Mouse (Mus musculus): ENCODE measurements around the gene Fads6. TPM values are rescaled to one million over a fixed set of nuclear protein-coding genes. Genes with fewer than 3 reads are reported as not detected.
A peak's percentile ranks its signal among the peaks of the same experiment; 100 is the strongest.

The Fads6 gene
- polyA plus RNA-seq, 1 experiment, result 1.1 TPM

- H3K27ac ChIP-seq (ENCODE audit: insufficient read depth, low read length), result no peak overlapping the region
- peaks cover 22% of the 10 kb centered on the region; the same call in 1 of the 2 replicates for H3K4me1 ChIP-seq (ENCODE audit: control insufficient read depth, insufficient read depth, insufficient read length)
- H3K4me3 ChIP-seq (ENCODE audit: extremely low read depth, insufficient read depth, insufficient read length), result no peak overlapping the region
- WGBS, result 91% methylated on average over 15 of the region's 15 CpGs
- TF ChIP-seq CTCF (IDR thresholded peaks at IDR 0.05; ENCODE audit: extremely low read depth, insufficient read depth, insufficient read length, insufficient replicate concordance) (no peak), POLR2A (IDR thresholded peaks at IDR 0.05; ENCODE audit: low read depth, low read length) (no peak)
- no peak for DNase-seq (ENCODE audit: low read depth in 1 of 2, low spot score in 2 of 2)
- no peaks in the 10 kb centered on the region for H3K27me3 ChIP-seq (ENCODE audit: control insufficient read depth, insufficient read depth, low read length)
- peaks cover 2% of the 10 kb centered on the region; the same call in 1 of the 2 replicates for H3K36me3 ChIP-seq (ENCODE audit: control insufficient read depth, insufficient read depth, low read length)
These were observed 63.0 kb downstream of the Fads6 start for GRCm38 (mm10) chr11:115234320-115235044.

- peaks cover 2% of the 10 kb centered on the region; the same call in 1 of the 2 replicates for H3K36me3 ChIP-seq (ENCODE audit: control insufficient read depth, insufficient read depth, low read length)
- 78% methylated on average over 20 of the region's 20 CpGs for WGBS
These were observed 63.8 kb downstream of the Fads6 start for GRCm38 (mm10) chr11:115233526-115234290.

GRCm38 (mm10) chr11:115232889-115233288 lies 64.6 kb downstream of the Fads6 start:
- no peak for TF ChIP-seq CTCF (IDR thresholded peaks at IDR 0.05; ENCODE audit: extremely low read depth, insufficient read depth, insufficient read length, insufficient replicate concordance)
- TF ChIP-seq POLR2A (IDR thresholded peaks at IDR 0.05; ENCODE audit: low read depth, low read length), result no peak
- H3K27me3 ChIP-seq (ENCODE audit: control insufficient read depth, insufficient read depth, low read length), result no peaks in the 10 kb centered on the region
- DNase-seq (ENCODE audit: low read depth in 1 of 2, low spot score in 2 of 2), result no peak
- no peak overlapping the region for H3K4me3 ChIP-seq (ENCODE audit: extremely low read depth, insufficient read depth, insufficient read length)
- H3K4me1 ChIP-seq (ENCODE audit: control insufficient read depth, insufficient read depth, insufficient read length), result peaks cover 26% of the 10 kb centered on the region; the same call in 1 of the 2 replicates
- H3K36me3 ChIP-seq (ENCODE audit: control insufficient read depth, insufficient read depth, low read length), result peaks cover 2% of the 10 kb centered on the region; the same call in 1 of the 2 replicates
- no peak overlapping the region for H3K27ac ChIP-seq (ENCODE audit: insufficient read depth, low read length)
- WGBS, result 57% methylated on average over 5 of the region's 5 CpGs

More at GRCm38 (mm10) chr11:115233526-115234290, 63.8 kb downstream of the Fads6 start:
- Histone ChIP-seq H3K4me1 (ENCODE audit: control insufficient read depth, insufficient read depth, insufficient read length) (peaks cover 22% of the 10 kb centered on the region; the same call in 1 of the 2 replicates), H3K27ac (ENCODE audit: insufficient read depth, low read length) (no peak overlapping the region), H3K27me3 (ENCODE audit: control insufficient read depth, insufficient read depth, low read length) (no peaks in the 10 kb centered on the region), H3K4me3 (ENCODE audit: extremely low read depth, insufficient read depth, insufficient read length) (no peak overlapping the region)
- no peak for DNase-seq (ENCODE audit: low read depth in 1 of 2, low spot score in 2 of 2)
- TF ChIP-seq POLR2A (IDR thresholded peaks at IDR 0.05; ENCODE audit: low read depth, low read length) (no peak), CTCF (IDR thresholded peaks at IDR 0.05; ENCODE audit: extremely low read depth, insufficient read depth, insufficient read length, insufficient replicate concordance) (no peak)

GRCm38 (mm10) chr11:115231924-115232323 lies 65.5 kb downstream of the Fads6 start:
- WGBS, result 49% methylated on average over 9 of the region's 9 CpGs
- peaks cover 33% of the 10 kb centered on the region; the same call in 1 of the 2 replicates for H3K4me1 ChIP-seq (ENCODE audit: control insufficient read depth, insufficient read depth, insufficient read length)
- peaks cover 2% of the 10 kb centered on the region; the same call in 1 of the 2 replicates for H3K36me3 ChIP-seq (ENCODE audit: control insufficient read depth, insufficient read depth, low read length)
- no peaks in the 10 kb centered on the region for H3K27me3 ChIP-seq (ENCODE audit: control insufficient read depth, insufficient read depth, low read length)
- H3K4me3 ChIP-seq (ENCODE audit: extremely low read depth, insufficient read depth, insufficient read length), result no peak overlapping the region
- DNase-seq (ENCODE audit: low read depth in 1 of 2, low spot score in 2 of 2), result no peak
- TF ChIP-seq POLR2A (IDR thresholded peaks at IDR 0.05; ENCODE audit: low read depth, low read length), result no peak
- TF ChIP-seq CTCF (IDR thresholded peaks at IDR 0.05; ENCODE audit: extremely low read depth, insufficient read depth, insufficient read length, insufficient replicate concordance), result no peak
- H3K27ac ChIP-seq (ENCODE audit: insufficient read depth, low read length), result peak overlapping the region; percentile 60

- TF ChIP-seq CTCF (IDR thresholded peaks at IDR 0.05; ENCODE audit: extremely low read depth, insufficient read depth, insufficient read length, insufficient replicate concordance) (no peak), POLR2A (IDR thresholded peaks at IDR 0.05; ENCODE audit: low read depth, low read length) (no peak)
- Histone ChIP-seq H3K36me3 (ENCODE audit: control insufficient read depth, insufficient read depth, low read length) (peaks cover 2% of the 10 kb centered on the region; the same call in 1 of the 2 replicates), H3K4me1 (ENCODE audit: control insufficient read depth, insufficient read depth, insufficient read length) (peaks cover 35% of the 10 kb centered on the region; the same call in 1 of the 2 replicates), H3K27me3 (ENCODE audit: control insufficient read depth, insufficient read depth, low read length) (no peaks in the 10 kb centered on the region), H3K27ac (ENCODE audit: insufficient read depth, low read length) (peak overlapping the region; percentile 71), H3K4me3 (ENCODE audit: extremely low read depth, insufficient read depth, insufficient read length) (no peak overlapping the region)
- DNase-seq (ENCODE audit: low read depth in 1 of 2, low spot score in 2 of 2), result peak; percentile 36 to 44
- 15% methylated on average over 14 of the region's 14 CpGs for WGBS
These were observed 66.1 kb downstream of the Fads6 start for GRCm38 (mm10) chr11:115231168-115231915.

Other genes with a start within 250 kb of the Fads6 start
- 13.1 and 29.1 TPM in 2 replicates for gene Cd300ld3, start 249.3 kb downstream of the Fads6 start, polyA plus RNA-seq (2012; rRNA removed)
- gene Cd300e, start 235.5 kb downstream of the Fads6 start, polyA plus RNA-seq (2012; rRNA removed), result 4.6 and 4.7 TPM in 2 replicates
- 7.8 and 7.9 TPM in 2 replicates for gene Rab37, start 206.2 kb downstream of the Fads6 start, polyA plus RNA-seq (2012; rRNA removed)
- gene Cd300lf, start 163.7 kb downstream of the Fads6 start, polyA plus RNA-seq (2012; rRNA removed), result 24.7 and 31.4 TPM in 2 replicates
- gene Slc9a3r1, start 134.3 kb downstream of the Fads6 start, polyA plus RNA-seq (2012; rRNA removed), result 51.5 and 63.7 TPM in 2 replicates
- 16.3 and 16.5 TPM in 2 replicates for gene Tmem104, start 110.2 kb downstream of the Fads6 start, polyA plus RNA-seq (2012; rRNA removed)
- 12.3 and 12.5 TPM in 2 replicates for gene Nat9, start 109.8 kb downstream of the Fads6 start, polyA plus RNA-seq (2012; rRNA removed)
- gene Grin2c, start 30.4 kb downstream of the Fads6 start, polyA plus RNA-seq (2012; rRNA removed), result 9.5 and 13.7 TPM in 2 replicates
- gene Fdxr, start 20.6 kb downstream of the Fads6 start, polyA plus RNA-seq (2012; rRNA removed), result 18.7 and 24.6 TPM in 2 replicates
- gene Otop2, start 9.5 kb upstream of the Fads6 start, polyA plus RNA-seq (2012; rRNA removed), result not detected in 2 replicates
- gene Ush1g, start 24.4 kb upstream of the Fads6 start, polyA plus RNA-seq (2012; rRNA removed), result 2.0 TPM in 2 replicates
- gene Otop3, start 37.1 kb upstream of the Fads6 start, polyA plus RNA-seq (2012; rRNA removed), result not detected in 2 replicates
- gene Hid1, start 70.1 kb upstream of the Fads6 start, polyA plus RNA-seq (2012; rRNA removed), result 17.9 and 18.3 TPM in 2 replicates
- 7.0 and 8.4 TPM in 2 replicates for gene Cdr2l, start 84.3 kb upstream of the Fads6 start, polyA plus RNA-seq (2012; rRNA removed)
- gene Mrpl58, start 106.1 kb upstream of the Fads6 start, polyA plus RNA-seq (2012; rRNA removed), result 42.8 and 48.3 TPM in 2 replicates
- 34.5 and 40.4 TPM in 2 replicates for gene Atp5h, start 122.3 kb upstream of the Fads6 start, polyA plus RNA-seq (2012; rRNA removed)
- 21.8 and 24.5 TPM in 2 replicates for gene Kctd2, start 122.5 kb upstream of the Fads6 start, polyA plus RNA-seq (2012; rRNA removed)
- gene Trim80, start 142.9 kb upstream of the Fads6 start, polyA plus RNA-seq (2012; rRNA removed), result not detected in 2 replicates
- 8.0 and 8.8 TPM in 2 replicates for gene Slc16a5, start 164.8 kb upstream of the Fads6 start, polyA plus RNA-seq (2012; rRNA removed)
- 31.0 and 40.3 TPM in 2 replicates for gene Armc7, start 178.0 kb upstream of the Fads6 start, polyA plus RNA-seq (2012; rRNA removed)
- gene Nt5c, start 194.2 kb upstream of the Fads6 start, polyA plus RNA-seq (2012; rRNA removed), result 59.1 and 73.6 TPM in 2 replicates
- gene Jpt1, start 216.7 kb upstream of the Fads6 start, polyA plus RNA-seq (2012; rRNA removed), result 178 and 269 TPM in 2 replicates
- gene Sumo2, start 238.6 kb upstream of the Fads6 start, polyA plus RNA-seq (2012; rRNA removed), result 25.8 and 28.3 TPM in 2 replicates

All from spleen, adult 2 months (tissue).